Mouse (Mus musculus): ENCODE data around the gene Carmil1.

- TF ChIP-seq CTCF (IDR thresholded peaks at IDR 0.05; ENCODE audit: low read depth, low read length) (no peak), POLR2A (IDR thresholded peaks at IDR 0.05; ENCODE audit: extremely low read depth, insufficient read depth, low read length) (no peak)
Measured at GRCm38 (mm10) chr13:24108282-24108681, 172.3 kb downstream of the Carmil1 start.

Measured in liver, adult 2 months (tissue).